Mouse (Mus musculus) mesoderm, embryonic 11.5 days (tissue): ENCODE data around the gene Spon2.
A peak's percentile ranks its signal among the peaks of the same experiment; 100 is the strongest.

ENCODE experiments used
- DNase-seq: peaks from one replicate; pipeline ENCODE4 v3.0.0-alpha.2; 2012; ENCODE audit warnings: low read depth, low spot score

The Spon2 gene

GRCm38 (mm10) chr5:33217663-33218062 lies 592 bp downstream of the Spon2 start:
- no peak for DNase-seq

GRCm38 (mm10) chr5:33214723-33215122 lies 3.5 kb downstream of the Spon2 start:
- no peak for DNase-seq

- no peak for DNase-seq
These were observed 7.0 kb downstream of the Spon2 start for GRCm38 (mm10) chr5:33211254-33211653.

- no peak for DNase-seq
These were observed 7.7 kb downstream of the Spon2 start for GRCm38 (mm10) chr5:33210515-33210914.

- no peak for DNase-seq
These were observed 9.6 kb downstream of the Spon2 start for GRCm38 (mm10) chr5:33208533-33209245.

GRCm38 (mm10) chr5:33207136-33207535 lies 11.1 kb downstream of the Spon2 start:
- DNase-seq, result no peak

- DNase-seq, result no peak
These were observed 11.9 kb downstream of the Spon2 start for GRCm38 (mm10) chr5:33206328-33206727.

GRCm38 (mm10) chr5:33204284-33204683 lies 14.0 kb downstream of the Spon2 start:
- no peak for DNase-seq

GRCm38 (mm10) chr5:33203691-33204242 lies 14.5 kb downstream of the Spon2 start:
- peak; percentile 88 for DNase-seq

- no peak for DNase-seq
These were observed 15.1 kb downstream of the Spon2 start for GRCm38 (mm10) chr5:33203171-33203565.

- DNase-seq, result no peak
These were observed 15.6 kb downstream of the Spon2 start for GRCm38 (mm10) chr5:33202516-33203170.

GRCm38 (mm10) chr5:33201697-33202096 lies 16.6 kb downstream of the Spon2 start:
- DNase-seq, result no peak

GRCm38 (mm10) chr5:33200071-33200470 lies 18.2 kb downstream of the Spon2 start:
- no peak for DNase-seq

GRCm38 (mm10) chr5:33195246-33195852 lies 22.9 kb downstream of the Spon2 start:
- no peak for DNase-seq

- DNase-seq, result no peak
These were observed 24.7 kb downstream of the Spon2 start for GRCm38 (mm10) chr5:33193567-33193966.
